Mouse (Mus musculus) lung, embryonic 16.5 days (tissue): ENCODE data around the gene Purb. TPM values are rescaled to one million over a fixed set of nuclear protein-coding genes. Genes with fewer than 3 reads are reported as not detected.

ENCODE experiments used
- ATAC-seq: fragments of 200-750 bp; cut with Nextera tagmentation; 2 replicates; pipeline ENCODE4 v1.8.0; 2017; ENCODE audit warnings: low read depth, mild to moderate bottlenecking, moderate library complexity
- H3K27ac ChIP-seq: fragments of 300-500 bp; sonication (generic); 2 replicates; pipeline ENCODE4 v1.5.1; 2014; ENCODE audit warnings: mild to moderate bottlenecking, control low read depth, low read length
- H3K27me3 ChIP-seq: fragments of 300-500 bp; sonication (generic); 2 replicates; pipeline ENCODE4 v1.6.1; 2014; ENCODE audit warnings: low read depth, low read length, mixed read lengths; ENCODE audit not compliant: control insufficient read depth, insufficient read depth
- H3K36me3 ChIP-seq: fragments of 300-500 bp; sonication (generic); 2 replicates; pipeline ENCODE4 v1.6.1; 2014; ENCODE audit warnings: low read length; ENCODE audit not compliant: control insufficient read depth, insufficient read depth
- H3K4me1 ChIP-seq: fragments of 300-500 bp; sonication (generic); replicated peaks from 2 replicates; pipeline ENCODE4 v1.6.1; 2014; ENCODE audit warnings: low read length, mixed read lengths; ENCODE audit not compliant: control insufficient read depth, insufficient read depth
- H3K4me2 ChIP-seq: fragments of 300-500 bp; sonication (generic); 2 replicates; pipeline ENCODE4 v1.6.1; 2014; ENCODE audit warnings: low read depth, low read length, control low read depth
- H3K4me3 ChIP-seq: fragments of 300-500 bp; sonication (generic); 2 replicates; pipeline ENCODE4 v1.5.1; 2014; ENCODE audit warnings: mild to moderate bottlenecking, low read length, control low read depth
- H3K9ac ChIP-seq: fragments of 300-500 bp; sonication (generic); 2 replicates; pipeline ENCODE4 v1.6.1; 2014; ENCODE audit warnings: low read length, control low read depth
- H3K9me3 ChIP-seq: fragments of 300-500 bp; sonication (generic); 2 replicates; pipeline ENCODE4 v1.6.1; 2016; ENCODE audit warnings: low read length; ENCODE audit not compliant: control insufficient read depth
- WGBS: fragments of 180-500 bp; shearing (Covaris S2); extraction: QIAGEN DNeasy Blood & Tissue Kit; methylation state at CpG from one replicate; pipeline ENCODE4 v1.1.7; 2014; 5-methylcytosine and 5-hydroxymethylcytosine counted together
- polyA plus RNA-seq: library from polyadenylated mRNA; unstranded; fragments of >200 nt; fragmentation: Nextera tagmentation; extraction: Ambion mirVana; gene quantifications from 2 replicates; pipeline ENCODE4 v1.2.1, GENCODE M21; 2015

Gene Purb
- polyA plus RNA-seq = 31.2 and 32.6 TPM in 2 replicates

- Histone ChIP-seq H3K27ac (peak within 1 kb of the TSS; percentile 95), H3K4me1 (peaks cover 23% of the 10 kb centered on the region), H3K4me3 (peak within 1 kb of the TSS; percentile 76), H3K9ac (peak within 1 kb of the TSS; percentile 93), H3K4me2 (peak within 1 kb of the TSS; percentile 76), H3K27me3 (no peaks in the 10 kb centered on the region), H3K36me3 (no peaks in the 10 kb centered on the region; the same call in 1 of the 2 replicates), H3K9me3 (no peaks in the 10 kb centered on the region)
- under 1% methylated on average over 21 of the region's 76 CpGs for WGBS
- ATAC-seq = peak; percentile 95
Measured at GRCm38 (mm10) chr11:6475867-6476484, at the start of gene Purb. TSS of gene Purb (minus strand) at chr11:6475917.

GRCm38 (mm10) chr11:6525241-6525640 is 49.5 kb upstream of the Purb start:
- Histone ChIP-seq H3K27me3 (no peaks in the 10 kb centered on the region), H3K4me1 (peaks cover 3% of the 10 kb centered on the region; the same call in 1 of the 2 replicates), H3K4me3 (no peak overlapping the region), H3K4me2 (no peak overlapping the region), H3K9ac (no peak overlapping the region), H3K36me3 (peaks cover 19% of the 10 kb centered on the region), H3K27ac (no peak overlapping the region), H3K9me3 (no peaks in the 10 kb centered on the region)
- 92% methylated on average over 1 of the region's 1 CpGs for whole genome bisulfite sequencing
- no peak for ATAC-seq

GRCm38 (mm10) chr11:6524880-6525238 is 49.1 kb upstream of the Purb start:
- ATAC-seq = no peak
- Histone ChIP-seq H3K9ac (no peak overlapping the region), H3K27me3 (no peaks in the 10 kb centered on the region), H3K36me3 (peaks cover 19% of the 10 kb centered on the region), H3K9me3 (no peaks in the 10 kb centered on the region), H3K4me1 (peaks cover 3% of the 10 kb centered on the region; the same call in 1 of the 2 replicates), H3K4me3 (no peak overlapping the region), H3K4me2 (no peak overlapping the region), H3K27ac (no peak overlapping the region)
- WGBS = 81% methylated on average over 4 of the region's 4 CpGs

- H3K9me3 ChIP-seq = no peaks in the 10 kb centered on the region
- no peak for ATAC-seq
- H3K27ac ChIP-seq = no peak overlapping the region
- WGBS = 84% methylated on average over 8 of the region's 8 CpGs
- no peak overlapping the region for H3K4me2 ChIP-seq
- H3K9ac ChIP-seq = no peak overlapping the region
- peaks cover 19% of the 10 kb centered on the region for H3K36me3 ChIP-seq
- H3K4me1 ChIP-seq = peaks cover 3% of the 10 kb centered on the region; the same call in 1 of the 2 replicates
- H3K27me3 ChIP-seq = no peaks in the 10 kb centered on the region
- H3K4me3 ChIP-seq = no peak overlapping the region
Measured at GRCm38 (mm10) chr11:6524165-6524879, 48.6 kb upstream of the Purb start.

GRCm38 (mm10) chr11:6523662-6524088 is 48.0 kb upstream of the Purb start:
- H3K4me3 ChIP-seq = no peak overlapping the region
- 40% methylated on average over 1 of the region's 1 CpGs for WGBS

GRCm38 (mm10) chr11:6522782-6523525 is 47.2 kb upstream of the Purb start:
- no peak overlapping the region for H3K27ac ChIP-seq
- H3K9ac ChIP-seq = no peak overlapping the region
- H3K4me1 ChIP-seq = peaks cover 3% of the 10 kb centered on the region; the same call in 1 of the 2 replicates
- H3K9me3 ChIP-seq = no peaks in the 10 kb centered on the region
- H3K36me3 ChIP-seq = peaks cover 19% of the 10 kb centered on the region
- no peak overlapping the region for H3K4me2 ChIP-seq
- 65% methylated on average over 9 of the region's 9 CpGs for WGBS
- no peak for ATAC-seq
- H3K4me3 ChIP-seq = no peak overlapping the region
- H3K27me3 ChIP-seq = no peaks in the 10 kb centered on the region

More at GRCm38 (mm10) chr11:6523662-6524088, 48.0 kb upstream of the Purb start:
- ATAC-seq = no peak
- H3K27ac ChIP-seq = no peak overlapping the region
- H3K4me1 ChIP-seq = peaks cover 3% of the 10 kb centered on the region; the same call in 1 of the 2 replicates
- H3K27me3 ChIP-seq = no peaks in the 10 kb centered on the region
- no peak overlapping the region for H3K4me2 ChIP-seq
- peaks cover 19% of the 10 kb centered on the region for H3K36me3 ChIP-seq
- H3K9ac ChIP-seq = no peak overlapping the region
- H3K9me3 ChIP-seq = no peaks in the 10 kb centered on the region

GRCm38 (mm10) chr11:6520507-6521173 is 44.9 kb upstream of the Purb start, which contains the start of gene Myo1g:
TSS of gene Myo1g (minus strand) at chr11:6520965.
- H3K27me3 ChIP-seq = no peaks in the 10 kb centered on the region
- H3K9me3 ChIP-seq = no peaks in the 10 kb centered on the region
- H3K4me2 ChIP-seq = no peak within 1 kb of the TSS
- H3K9ac ChIP-seq = no peak within 1 kb of the TSS
- peaks cover 10% of the 10 kb centered on the region for H3K36me3 ChIP-seq
- peak; percentile 27; the same call in 1 of the 2 replicates for ATAC-seq
- WGBS = 62% methylated on average over 7 of the region's 7 CpGs
- H3K27ac ChIP-seq = no peak within 1 kb of the TSS
- H3K4me1 ChIP-seq = no peaks in the 10 kb centered on the region
- no peak within 1 kb of the TSS for H3K4me3 ChIP-seq

- 64% methylated on average over 11 of the region's 11 CpGs for WGBS
- ATAC-seq = no peak
- no peaks in the 10 kb centered on the region; the same call in 1 of the 2 replicates for H3K36me3 ChIP-seq
- no peak overlapping the region for H3K4me3 ChIP-seq
- no peaks in the 10 kb centered on the region for H3K9me3 ChIP-seq
- H3K27ac ChIP-seq = no peak overlapping the region
- H3K4me1 ChIP-seq = peaks cover 3% of the 10 kb centered on the region; the same call in 1 of the 2 replicates
- H3K9ac ChIP-seq = no peak overlapping the region
- no peaks in the 10 kb centered on the region for H3K27me3 ChIP-seq
- H3K4me2 ChIP-seq = no peak overlapping the region
Measured at GRCm38 (mm10) chr11:6519491-6520033, 43.8 kb upstream of the Purb start.
